Mouse (Mus musculus) forebrain, embryonic 14.5 days (tissue): Measurements from ENCODE around the gene C6. TPM values are rescaled to one million over a fixed set of nuclear protein-coding genes. Genes with fewer than 3 reads are reported as not detected.

Experiments
- polyA plus RNA-seq: library from polyadenylated mRNA; unstranded; fragments of >200 nt; fragmentation: Nextera tagmentation; extraction: Ambion mirVana; gene quantifications from 2 replicates; pipeline ENCODE4 v1.2.1, GENCODE M21; 2014

C6 gene
- polyA plus RNA-seq, 1 experiment from 2014 or later = not detected

Other genes with a start within 250 kb of the C6 start
- gene Mroh2b, start 171.6 kb downstream of the C6 start, polyA plus RNA-seq = not detected in 2 replicates